Mouse (Mus musculus) G1E (cell line): ENCODE results near the gene Kremen1. TPM values are rescaled to one million over a fixed set of nuclear protein-coding genes. Genes with fewer than 3 reads are reported as not detected.

ENCODE experiments used
- ATAC-seq: 2 replicates; pipeline ENCODE4 v1.8.0; 2016; ENCODE audit warnings: mild to moderate bottlenecking; ENCODE audit not compliant: insufficient number of reproducible peaks, poor library complexity, low FRiP score, severe bottlenecking; ENCODE audit errors: extremely low read depth
- DNase-seq: peaks from one replicate; pipeline ENCODE4 v3.0.0; 2012; ENCODE audit warnings: low spot score
- H3K27me3 ChIP-seq: 2 replicates; pipeline ENCODE4 v1.6.1; 2012; ENCODE audit warnings: mild to moderate bottlenecking, low read length, inconsistent platforms; ENCODE audit not compliant: insufficient read depth
- H3K36me3 ChIP-seq: replicated peaks from 2 replicates; pipeline ENCODE3; 2012; ENCODE audit warnings: mild to moderate bottlenecking, inconsistent platforms
- H3K4me1 ChIP-seq: 2 replicates; pipeline ENCODE4 v1.6.1; 2012; ENCODE audit warnings: low read depth, low read length, inconsistent platforms, mixed read lengths; ENCODE audit not compliant: insufficient read depth
- H3K4me3 ChIP-seq: 2 replicates; pipeline ENCODE4 v1.5.1; 2012; ENCODE audit warnings: low read depth, mild to moderate bottlenecking, inconsistent platforms, low read length, moderate library complexity, mixed read lengths
- H3K9me3 ChIP-seq: replicated peaks from 2 replicates; pipeline ENCODE4 v1.6.1; 2012; ENCODE audit warnings: inconsistent platforms
- CTCF ChIP-seq: IDR thresholded peaks from 2 replicates; pipeline ENCODE4 v1.5.1; 2012; ENCODE audit warnings: low read depth, low read length, inconsistent platforms, mixed read lengths
- GATA1 ChIP-seq: IDR thresholded peaks from 2 replicates; pipeline ENCODE4 v1.6.1; 2012; ENCODE audit warnings: borderline replicate concordance, low read length, inconsistent platforms, mixed read lengths
- GATA2 ChIP-seq: IDR thresholded peaks from 2 replicates; pipeline ENCODE4 v1.6.1; 2012; ENCODE audit warnings: low read depth, low read length, inconsistent platforms, borderline replicate concordance
- POLR2AphosphoS5 ChIP-seq: IDR thresholded peaks from 2 replicates; pipeline ENCODE4 v1.6.1; 2012; ENCODE audit warnings: low read depth, low read length, inconsistent platforms; ENCODE audit not compliant: insufficient replicate concordance
- TAL1 ChIP-seq: conservative IDR thresholded peaks from 2 replicates; pipeline ENCODE4 v1.6.1; 2012; ENCODE audit warnings: low read depth, low read length, inconsistent platforms, mixed read lengths
- polyA plus RNA-seq: library from polyadenylated mRNA; stranded (reverse); fragments of >175 nt; gene quantifications from 2 replicates; pipeline ENCODE4 v1.2.3, GENCODE M21; 2012
- total RNA-seq, 2 experiments: library from RNA; stranded (forward) in 1 of 2; stranded (reverse) in 1 of 2; fragments of 200-1000 nt in 1 of 2; fragments of >200 nt in 1 of 2; fragmentation: Nextera tagmentation in 1 of 2; gene quantifications; 2 replicates each; pipeline ENCODE4 v1.2.3; 2014 to 2017

The Kremen1 gene
- total and polyA plus RNA-seq, 3 experiments = 2.8 to 3.4 (median 3.0) TPM

- Histone ChIP-seq H3K36me3 (no peaks in the 10 kb centered on the region), H3K27me3 (peaks cover 38% of the 10 kb centered on the region), H3K9me3 (peaks cover 6% of the 10 kb centered on the region), H3K4me1 (no peaks in the 10 kb centered on the region), H3K4me3 (no peak overlapping the region)
- ATAC-seq (no peak), DNase-seq (no peak)
- TF ChIP-seq GATA1 (no peak), CTCF (no peak), GATA2 (no peak), TAL1 (no peak), POLR2AphosphoS5 (no peak)
These were observed 103.3 kb downstream of the Kremen1 start for GRCm38 (mm10) chr11:5158056-5158455.

- no peak for DNase-seq
- ATAC-seq = no peak
- H3K27me3 ChIP-seq = peaks cover 48% of the 10 kb centered on the region
These were observed 106.2 kb downstream of the Kremen1 start for GRCm38 (mm10) chr11:5154961-5155805.

GRCm38 (mm10) chr11:5151680-5152337 lies 109.5 kb downstream of the Kremen1 start, which contains the start of gene Emid1:
Gene Emid1 (minus strand): TSS chr11:5152257.
- H3K9me3 ChIP-seq = no peaks in the 10 kb centered on the region
- no peaks in the 10 kb centered on the region for H3K4me1 ChIP-seq
- ATAC-seq (no peak), DNase-seq (no peak)
- no peak within 1 kb of the TSS for H3K4me3 ChIP-seq
- H3K27me3 ChIP-seq = peaks cover 47% of the 10 kb centered on the region
- no peaks in the 10 kb centered on the region for H3K36me3 ChIP-seq
- TF ChIP-seq GATA2 (no peak), CTCF (no peak), POLR2AphosphoS5 (no peak), TAL1 (no peak), GATA1 (no peak)

More at GRCm38 (mm10) chr11:5154961-5155805, 106.2 kb downstream of the Kremen1 start:
- no peak overlapping the region for H3K4me3 ChIP-seq
- H3K4me1 ChIP-seq = no peaks in the 10 kb centered on the region
- H3K9me3 ChIP-seq = no peaks in the 10 kb centered on the region
- no peaks in the 10 kb centered on the region for H3K36me3 ChIP-seq
- TF ChIP-seq CTCF (no peak), POLR2AphosphoS5 (no peak), GATA1 (no peak), TAL1 (no peak), GATA2 (no peak)

GRCm38 (mm10) chr11:5151247-5151630 lies 110.1 kb downstream of the Kremen1 start:
- H3K36me3 ChIP-seq = no peaks in the 10 kb centered on the region
- H3K4me3 ChIP-seq = no peak overlapping the region
- TF ChIP-seq POLR2AphosphoS5 = no peak
- no peak for TF ChIP-seq CTCF
- TF ChIP-seq TAL1 = no peak
- no peak for ATAC-seq
- DNase-seq = no peak
- peaks cover 44% of the 10 kb centered on the region for H3K27me3 ChIP-seq
- no peaks in the 10 kb centered on the region for H3K9me3 ChIP-seq
- no peaks in the 10 kb centered on the region for H3K4me1 ChIP-seq

- no peak overlapping the region for H3K4me3 ChIP-seq
- peaks cover 46% of the 10 kb centered on the region for H3K27me3 ChIP-seq
- no peak for DNase-seq
- H3K36me3 ChIP-seq = no peaks in the 10 kb centered on the region
- no peaks in the 10 kb centered on the region for H3K4me1 ChIP-seq
- no peaks in the 10 kb centered on the region for H3K9me3 ChIP-seq
- no peak for TF ChIP-seq POLR2AphosphoS5
- TF ChIP-seq TAL1 = no peak
- no peak for TF ChIP-seq GATA2
- ATAC-seq = no peak
These were observed 110.7 kb downstream of the Kremen1 start for GRCm38 (mm10) chr11:5150416-5151246.

- Histone ChIP-seq H3K9me3 (no peaks in the 10 kb centered on the region), H3K27me3 (peaks cover 43% of the 10 kb centered on the region), H3K4me3 (no peak overlapping the region), H3K36me3 (no peaks in the 10 kb centered on the region), H3K4me1 (no peaks in the 10 kb centered on the region)
- TF ChIP-seq CTCF (no peak), POLR2AphosphoS5 (no peak), GATA1 (no peak), GATA2 (no peak), TAL1 (no peak)
- DNase-seq (no peak), ATAC-seq (no peak)
These were observed 111.4 kb downstream of the Kremen1 start for GRCm38 (mm10) chr11:5149955-5150354.
